Mouse (Mus musculus) macrophage (primary cell): ENCODE measurements around the gene Slc45a1. TPM values are rescaled to one million over a fixed set of nuclear protein-coding genes. Genes with fewer than 3 reads are reported as not detected.

Experiments used
- H3K27ac ChIP-seq: fragments of 350-480 bp; formaldehyde crosslinking; 2 replicates; pipeline ENCODE4 v1.9.0; 2021
- H3K36me3 ChIP-seq: fragments of 350-480 bp; formaldehyde crosslinking; 2 replicates; pipeline ENCODE4 v1.9.0; 2021; ENCODE audit errors: inconsistent target
- H3K4me3 ChIP-seq: fragments of 350-480 bp; formaldehyde crosslinking; 2 replicates; pipeline ENCODE4 v1.9.0; 2021; ENCODE audit errors: inconsistent target
- H3K79me2 ChIP-seq: fragments of 350-480 bp; formaldehyde crosslinking; 2 replicates; pipeline ENCODE4 v1.9.0; 2021; ENCODE audit errors: inconsistent target
- WGBS: methylation state at CpG from one replicate; pipeline ENCODE4 v1.1.7; 2026; ENCODE audit warnings: inconsistent platforms; ENCODE audit not compliant: missing documents; 5-methylcytosine and 5-hydroxymethylcytosine counted together
- polyA plus RNA-seq: library from polyadenylated mRNA; stranded (reverse); fragments of 250-400 nt; gene quantifications from 3 replicates; pipeline ENCODE4 v1.2.4, GENCODE M21; 2018; ENCODE audit warnings: inconsistent platforms

The Slc45a1 gene
- polyA plus RNA-seq, 1 experiment from 2014 or later = not detected

- Histone ChIP-seq H3K27ac (no peak overlapping the region), H3K4me3 (no peak overlapping the region), H3K79me2 (no peaks in the 10 kb centered on the region), H3K36me3 (no peaks in the 10 kb centered on the region)
- 84% methylated on average over 11 of the region's 11 CpGs for WGBS
These were observed 22.7 kb downstream of the Slc45a1 start for GRCm38 (mm10) chr4:150629266-150629665.

GRCm38 (mm10) chr4:150625951-150626732 lies 25.8 kb downstream of the Slc45a1 start:
- 51% methylated on average over 6 of the region's 6 CpGs for WGBS
- H3K36me3 ChIP-seq = peaks cover 12% of the 10 kb centered on the region; the same call in 1 of the 2 replicates

GRCm38 (mm10) chr4:150625425-150625824 lies 26.5 kb downstream of the Slc45a1 start:
- Histone ChIP-seq H3K4me3 (no peak overlapping the region), H3K36me3 (peaks cover 16% of the 10 kb centered on the region; the same call in 1 of the 2 replicates), H3K27ac (no peak overlapping the region), H3K79me2 (no peaks in the 10 kb centered on the region)
- WGBS = 64% methylated on average over 1 of the region's 1 CpGs

More at GRCm38 (mm10) chr4:150625951-150626732, 25.8 kb downstream of the Slc45a1 start:
- Histone ChIP-seq H3K79me2 (no peaks in the 10 kb centered on the region), H3K4me3 (no peak overlapping the region), H3K27ac (no peak overlapping the region)

GRCm38 (mm10) chr4:150624933-150625332 lies 27.0 kb downstream of the Slc45a1 start:
- H3K4me3 ChIP-seq = no peak overlapping the region
- WGBS = 72% methylated on average over 4 of the region's 4 CpGs

GRCm38 (mm10) chr4:150624214-150624823 lies 27.7 kb downstream of the Slc45a1 start:
- WGBS = 85% methylated on average over 11 of the region's 11 CpGs
- Histone ChIP-seq H3K4me3 (no peak overlapping the region), H3K27ac (no peak overlapping the region), H3K79me2 (no peaks in the 10 kb centered on the region), H3K36me3 (peaks cover 19% of the 10 kb centered on the region; the same call in 1 of the 2 replicates)

More at GRCm38 (mm10) chr4:150624933-150625332, 27.0 kb downstream of the Slc45a1 start:
- H3K27ac ChIP-seq = no peak overlapping the region
- H3K36me3 ChIP-seq = peaks cover 19% of the 10 kb centered on the region; the same call in 1 of the 2 replicates
- H3K79me2 ChIP-seq = no peaks in the 10 kb centered on the region

GRCm38 (mm10) chr4:150622641-150623040 lies 29.3 kb downstream of the Slc45a1 start:
- Histone ChIP-seq H3K4me3 (no peak overlapping the region), H3K79me2 (no peaks in the 10 kb centered on the region), H3K27ac (no peak overlapping the region), H3K36me3 (peaks cover 35% of the 10 kb centered on the region)
- WGBS = 96% methylated on average over 11 of the region's 13 CpGs

GRCm38 (mm10) chr4:150619011-150619410 lies 33.0 kb downstream of the Slc45a1 start:
- 88% methylated on average over 7 of the region's 7 CpGs for WGBS
- no peak overlapping the region for H3K4me3 ChIP-seq
- H3K27ac ChIP-seq = no peak overlapping the region
- peaks cover 71% of the 10 kb centered on the region for H3K36me3 ChIP-seq
- H3K79me2 ChIP-seq = no peaks in the 10 kb centered on the region

GRCm38 (mm10) chr4:150616841-150617240 lies 35.1 kb downstream of the Slc45a1 start:
- Histone ChIP-seq H3K36me3 (peaks cover 88% of the 10 kb centered on the region), H3K79me2 (no peaks in the 10 kb centered on the region), H3K4me3 (no peak overlapping the region), H3K27ac (no peak overlapping the region)
- 97% methylated on average over 13 of the region's 20 CpGs for WGBS

- Histone ChIP-seq H3K4me3 (no peak overlapping the region), H3K79me2 (peaks cover 6% of the 10 kb centered on the region; the same call in 1 of the 2 replicates), H3K36me3 (peaks cover 89% of the 10 kb centered on the region), H3K27ac (no peak overlapping the region)
- WGBS = 89% methylated on average over 13 of the region's 13 CpGs
These were observed 35.9 kb downstream of the Slc45a1 start for GRCm38 (mm10) chr4:150616029-150616420.

- H3K4me3 ChIP-seq = no peak overlapping the region
- peaks cover 12% of the 10 kb centered on the region; the same call in 1 of the 2 replicates for H3K79me2 ChIP-seq
- 99% methylated on average over 9 of the region's 12 CpGs for WGBS
- no peak overlapping the region for H3K27ac ChIP-seq
- peaks cover 89% of the 10 kb centered on the region for H3K36me3 ChIP-seq
These were observed 36.5 kb downstream of the Slc45a1 start for GRCm38 (mm10) chr4:150615251-150616028.

GRCm38 (mm10) chr4:150613715-150614114 lies 38.3 kb downstream of the Slc45a1 start:
- Histone ChIP-seq H3K36me3 (peaks cover 83% of the 10 kb centered on the region), H3K79me2 (peaks cover 29% of the 10 kb centered on the region; the same call in 1 of the 2 replicates), H3K27ac (no peak overlapping the region), H3K4me3 (no peak overlapping the region)
- WGBS = 93% methylated on average over 6 of the region's 7 CpGs

GRCm38 (mm10) chr4:150608670-150609069 lies 43.3 kb downstream of the Slc45a1 start:
- 100% methylated on average over 3 of the region's 3 CpGs for WGBS
- no peak overlapping the region for H3K27ac ChIP-seq
- peaks cover 79% of the 10 kb centered on the region for H3K79me2 ChIP-seq
- H3K4me3 ChIP-seq = no peak overlapping the region
- peaks cover 32% of the 10 kb centered on the region for H3K36me3 ChIP-seq

- Histone ChIP-seq H3K4me3 (no peak overlapping the region), H3K27ac (no peak overlapping the region), H3K79me2 (peaks cover 100% of the 10 kb centered on the region), H3K36me3 (peaks cover 12% of the 10 kb centered on the region)
- 97% methylated on average over 3 of the region's 3 CpGs for WGBS
These were observed 45.4 kb downstream of the Slc45a1 start for GRCm38 (mm10) chr4:150606449-150607161.

GRCm38 (mm10) chr4:150605804-150606203 lies 46.2 kb downstream of the Slc45a1 start:
- Histone ChIP-seq H3K4me3 (no peak overlapping the region), H3K79me2 (peaks cover 100% of the 10 kb centered on the region), H3K36me3 (peaks cover 6% of the 10 kb centered on the region; the same call in 1 of the 2 replicates), H3K27ac (peak overlapping the region; percentile 24)
- WGBS = 69% methylated on average over 3 of the region's 3 CpGs
